Mouse (Mus musculus) cerebellum, adult 18-20 months (tissue): ENCODE results near the gene Sema6b.
"Not testable (repeated sequence)": the region's sequence is repeated elsewhere in the genome, so short reads cannot be mapped to it uniquely, and the experiment has no call there.

ENCODE experiments used
- DNase-seq, 2 experiments: peaks; one replicate each; pipeline ENCODE4 v3.0.0; 2021

The Sema6b gene

GRCm38 (mm10) chr17:56117251-56117710, 22.9 kb downstream of the Sema6b start, which contains the start of gene Plin5:
TSS of gene Plin5 (minus strand) at chr17:56117596.
- DNase-seq, result peak in 1 of 2 experiments; percentile 46

DNA sequence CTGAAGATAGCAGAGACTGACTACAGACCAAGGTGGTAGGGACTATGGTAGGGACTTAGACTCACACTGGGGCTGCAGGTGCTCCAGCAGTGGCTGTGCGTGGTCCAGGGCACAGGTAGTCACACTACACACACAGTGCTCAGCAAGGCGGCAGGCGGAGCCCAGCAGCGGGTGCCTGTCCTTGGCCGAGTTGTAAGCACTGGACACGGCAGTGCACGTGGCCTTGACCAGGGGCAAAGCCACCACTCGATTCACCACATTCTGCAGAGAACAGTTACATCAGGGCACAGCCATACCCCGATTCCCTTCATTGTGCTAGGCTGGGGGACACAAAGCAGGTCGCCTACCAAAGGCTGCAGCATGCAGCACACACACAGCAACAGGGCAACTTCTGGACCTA, 23.9 kb downstream of the Sema6b start:
- no peak for DNase-seq

GRCm38 (mm10) chr17:56112743-56113142, 27.4 kb downstream of the Sema6b start:
- DNase-seq, result no peak

GRCm38 (mm10) chr17:56111864-56112263, 28.3 kb downstream of the Sema6b start:
- peak; percentile 76 to 80 for DNase-seq

DNA sequence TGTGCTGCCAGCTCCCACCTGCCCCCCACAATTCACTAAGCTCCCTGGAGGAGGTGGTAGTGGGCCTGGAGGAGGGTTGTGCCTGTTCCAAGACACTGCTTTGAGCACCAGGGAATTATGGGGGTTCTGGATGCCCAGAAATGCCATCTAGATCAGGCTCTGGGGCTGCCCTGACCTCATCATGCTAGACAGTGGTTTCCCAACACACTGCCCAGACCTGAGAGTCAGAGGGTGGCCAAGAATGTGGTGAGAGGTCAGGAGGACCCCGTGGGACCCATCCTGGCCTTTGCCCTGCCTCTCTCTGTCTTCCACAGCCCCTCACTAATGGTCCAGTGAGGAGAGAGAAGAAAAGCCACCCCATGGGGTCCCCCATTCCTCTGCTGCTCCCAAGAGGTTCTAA, 29.1 kb downstream of the Sema6b start:
- DNase-seq, result no peak

- DNase-seq, result no peak
Observed at GRCm38 (mm10) chr17:56110571-56110970, 29.6 kb downstream of the Sema6b start.

DNA sequence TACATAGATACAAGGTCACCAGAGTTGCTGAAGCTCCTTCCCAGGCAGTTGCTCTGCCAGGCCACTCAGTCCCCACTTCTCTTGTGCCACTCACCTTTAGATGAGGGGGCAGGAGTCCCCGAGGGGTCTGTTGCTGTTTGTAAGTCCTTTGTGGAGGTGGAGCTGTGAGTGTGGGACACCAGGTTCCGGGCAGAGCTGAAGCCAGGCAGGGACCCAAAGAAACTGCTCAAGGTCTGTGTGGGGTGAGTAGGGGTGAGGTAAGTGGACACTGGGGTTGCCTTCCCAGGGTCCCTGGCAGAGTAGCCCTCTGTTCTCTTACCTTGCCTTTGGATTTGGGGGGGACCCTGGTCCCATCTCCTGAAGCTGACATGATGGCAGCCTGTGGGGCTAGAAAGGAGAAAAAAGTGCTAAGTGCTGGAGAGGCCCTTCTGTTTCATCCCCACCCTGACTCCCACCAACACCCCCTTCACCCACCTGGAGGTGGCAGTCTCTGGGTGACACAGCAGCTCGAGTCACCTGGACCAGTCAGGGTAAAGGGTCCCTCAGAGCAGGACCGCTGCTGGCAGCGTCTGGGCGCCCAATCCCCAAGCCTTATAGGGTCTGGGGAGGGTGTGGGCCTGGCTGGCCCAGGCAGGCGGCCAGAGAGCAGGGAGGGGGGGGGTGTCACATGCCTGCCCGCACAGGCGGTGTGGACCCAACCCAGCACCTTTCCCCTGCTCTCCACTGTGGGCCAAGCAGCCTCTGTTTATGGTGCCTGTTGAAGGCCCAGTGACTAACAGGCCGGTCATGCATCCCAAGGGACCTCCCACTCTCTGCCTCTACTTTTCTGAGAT, 30.7 kb downstream of the Sema6b start, which contains the start of gene Plin4:
Gene Plin4 (minus strand): TSS at position 585 of the 833 bp plus-strand sequence.
- no peak for DNase-seq

GRCm38 (mm10) chr17:56108334-56109044, 31.7 kb downstream of the Sema6b start:
- DNase-seq, result peak; percentile 48 to 54

DNA sequence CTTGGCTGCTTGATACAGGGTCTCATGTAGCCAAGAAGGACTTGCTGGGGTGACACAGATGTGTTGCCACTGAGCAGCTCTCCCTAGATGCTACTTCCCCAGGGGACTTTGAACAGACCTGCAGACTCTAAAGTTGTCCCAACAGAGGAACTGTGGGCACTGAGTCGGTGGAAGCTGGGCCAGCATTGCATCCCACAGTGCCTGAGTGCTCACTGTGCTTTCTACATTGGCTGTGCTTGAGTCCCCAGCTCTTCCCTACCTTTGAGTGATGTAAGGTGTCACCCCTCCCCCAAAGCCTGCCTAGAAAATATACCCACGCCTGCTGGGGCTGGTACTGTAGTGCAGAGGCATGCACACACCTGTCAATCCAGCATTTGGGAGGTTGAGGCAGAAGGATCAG, 32.4 kb downstream of the Sema6b start:
- no peak for DNase-seq

- no peak for DNase-seq
Observed at GRCm38 (mm10) chr17:56106981-56107380, 33.2 kb downstream of the Sema6b start.

DNA sequence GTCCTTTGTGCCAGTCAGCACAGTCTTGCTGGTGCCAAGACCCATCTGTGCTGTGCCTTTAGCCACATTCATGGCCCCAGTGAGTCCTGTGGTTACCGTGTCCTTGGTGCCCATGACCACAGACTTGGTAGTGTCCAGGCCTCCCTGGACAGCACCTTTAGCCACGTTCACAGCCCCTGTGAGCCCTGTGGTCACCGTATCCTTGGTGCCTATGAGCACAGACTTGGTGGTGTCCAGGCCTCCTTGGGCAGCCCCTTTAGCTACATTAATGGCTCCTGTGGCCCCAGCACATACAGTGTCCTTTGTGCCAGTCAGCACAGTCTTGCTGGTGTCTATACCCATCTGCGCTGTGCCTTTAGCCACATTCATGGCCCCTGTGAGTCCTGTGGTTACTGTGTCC, 33.7 kb downstream of the Sema6b start:
- DNase-seq, result not testable (repeated sequence)

DNA sequence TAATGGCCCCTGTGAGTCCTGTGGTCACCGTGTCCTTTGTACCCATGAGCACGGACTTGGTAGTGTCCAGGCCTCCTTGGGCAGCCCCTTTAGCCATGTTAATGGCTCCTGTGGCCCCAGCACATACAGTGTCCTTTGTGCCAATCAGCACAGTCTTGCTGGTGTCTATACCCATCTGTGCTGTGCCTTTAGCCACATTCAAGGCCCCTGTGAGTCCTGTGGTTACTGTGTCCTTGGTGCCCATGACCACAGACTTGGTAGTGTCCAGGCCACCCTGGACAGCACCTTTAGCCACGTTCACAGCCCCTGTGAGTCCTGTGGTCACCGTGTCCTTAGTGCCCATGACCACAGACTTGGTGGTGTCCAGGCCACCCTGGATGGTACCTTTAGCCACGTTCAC, 35.3 kb downstream of the Sema6b start:
- not testable (repeated sequence) for DNase-seq

GRCm38 (mm10) chr17:56103465-56104285, 36.5 kb downstream of the Sema6b start:
- no peak for DNase-seq

GRCm38 (mm10) chr17:56102927-56103326, 37.2 kb downstream of the Sema6b start:
- no peak for DNase-seq

GRCm38 (mm10) chr17:56102158-56102557, 38.0 kb downstream of the Sema6b start:
- DNase-seq, result no peak

DNA sequence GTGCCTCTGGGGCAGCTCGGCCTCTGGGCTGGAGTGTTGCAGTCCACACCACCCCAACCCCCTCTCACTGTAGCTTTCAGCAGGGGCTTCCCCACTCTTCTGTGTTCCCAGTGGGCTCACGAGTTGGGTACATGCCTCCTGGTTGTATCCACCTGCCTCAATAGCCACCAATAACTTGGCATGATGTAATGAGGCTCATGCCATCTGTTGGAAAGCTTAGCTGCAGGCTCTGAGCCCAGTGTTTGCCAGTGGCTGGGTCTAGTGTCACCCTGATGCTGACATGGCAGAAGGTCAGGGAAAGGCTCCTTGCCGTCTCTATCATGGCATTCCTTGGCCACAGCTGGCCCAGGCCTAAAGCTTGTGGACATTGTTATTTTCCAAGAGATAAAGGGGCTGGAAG, 39.3 kb downstream of the Sema6b start:
- no peak for DNase-seq

DNA sequence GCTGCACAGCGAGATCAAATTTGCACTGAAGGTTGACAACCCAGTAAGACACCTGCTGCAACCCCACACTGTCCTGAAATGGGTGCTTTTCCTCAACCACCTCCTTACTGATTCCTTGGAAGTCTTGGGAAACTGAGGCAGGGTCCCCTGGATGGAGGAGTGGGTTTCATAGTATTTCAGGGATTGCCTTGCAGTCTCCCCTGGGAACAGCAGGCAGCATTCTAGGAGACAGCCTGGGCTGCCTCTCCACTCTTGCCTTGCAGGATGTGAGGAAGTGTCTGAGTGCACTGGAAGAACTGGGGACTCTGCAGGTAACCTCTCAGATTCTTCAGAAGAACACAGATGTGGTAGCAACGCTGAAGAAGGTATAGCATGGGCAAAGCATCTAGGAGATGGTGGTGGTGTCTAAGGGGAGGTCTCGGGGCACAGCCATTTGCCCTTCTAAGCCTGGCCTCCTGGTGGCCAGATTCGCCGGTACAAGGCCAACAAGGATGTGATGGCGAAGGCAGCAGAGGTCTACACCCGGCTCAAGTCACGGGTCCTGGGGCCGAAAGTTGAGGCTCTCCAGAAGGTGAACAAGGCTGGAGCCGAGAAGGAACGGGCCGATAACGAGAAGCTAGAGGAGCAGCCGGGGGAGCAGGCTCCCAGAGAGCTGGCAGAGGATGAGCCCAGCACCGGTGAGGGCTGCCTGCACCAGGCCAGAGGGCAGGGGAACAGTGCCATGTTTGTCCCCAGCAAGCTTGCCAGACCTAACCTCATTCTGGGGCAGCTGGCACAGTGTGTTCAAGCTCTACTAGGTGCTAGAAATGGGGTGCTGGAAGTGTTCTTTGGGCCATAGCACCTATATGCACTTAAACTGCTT, 41.2 kb downstream of the Sema6b start:
- no peak for DNase-seq

DNA sequence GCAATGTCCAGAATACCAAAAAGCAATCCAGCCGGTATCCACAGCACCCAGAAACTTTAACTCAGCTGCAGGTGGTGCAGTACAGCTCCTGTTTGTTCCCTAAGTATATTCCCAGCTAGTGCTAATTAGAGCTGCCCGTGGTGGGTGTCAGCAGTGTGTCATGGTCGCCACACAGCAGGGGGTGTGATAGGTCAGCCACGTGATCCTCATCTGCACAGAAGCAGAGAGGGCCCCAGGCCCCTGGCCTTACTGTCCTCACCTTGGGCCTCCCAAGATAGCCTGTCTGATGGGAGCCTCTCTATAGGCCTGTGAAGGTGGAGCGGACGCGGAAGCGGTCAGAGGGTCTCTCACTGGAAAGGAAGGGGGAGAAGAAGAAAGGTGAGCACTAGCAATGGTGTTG, 42.0 kb downstream of the Sema6b start:
- no peak for DNase-seq

- DNase-seq, result no peak
Observed at GRCm38 (mm10) chr17:56096883-56097282, 43.3 kb downstream of the Sema6b start.

- DNase-seq, result no peak
Observed at GRCm38 (mm10) chr17:56092794-56093193, 47.3 kb downstream of the Sema6b start.

- no peak for DNase-seq
Observed at GRCm38 (mm10) chr17:56092312-56092711, 47.8 kb downstream of the Sema6b start.
